ENCODE assay signal across 22 mouse cellular contexts in the genomic region with DNA sequence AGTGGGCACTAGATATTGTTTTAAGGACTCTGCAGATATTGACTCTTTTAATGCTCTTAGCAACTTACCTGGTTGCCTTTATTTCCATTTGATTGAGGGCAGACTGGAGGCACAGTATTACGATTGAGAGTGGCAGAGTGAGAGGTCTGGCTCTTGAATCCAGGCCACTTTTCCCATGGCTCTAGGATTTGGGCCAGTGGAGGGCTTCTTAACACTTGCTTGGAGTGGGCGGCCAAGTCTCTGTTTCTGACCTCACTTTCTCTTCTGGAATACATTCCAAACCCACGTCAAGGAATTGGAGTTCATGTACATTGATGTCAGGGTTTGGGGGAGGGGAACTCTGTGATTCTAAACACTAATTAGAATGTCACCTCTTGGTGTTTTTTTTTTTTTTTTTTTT. TPM values are rescaled to one million over a fixed set of nuclear protein-coding genes. Genes with fewer than 3 reads are reported as not detected.
DNase-seq lines count a peak whose midpoint lies in the region; ATAC-seq and TF ChIP-seq lines count a peak whose summit lies in the region.
"Had no signal": no experiment of that assay in that cellular context is flagged by ENCODE, and none has a peak within 500 bp of the region (broad histone marks: within the 10 kb centered on the region; RNA-seq: fewer than 3 reads in every experiment).

No protein-coding gene starts in this region.

- no peak for TF ChIP-seq POLR2A in cerebellum, adult 2 months (IDR thresholded peaks at IDR 0.05; ENCODE audit: borderline replicate concordance, insufficient read depth, low read length)

- no peak overlapping the region for H3K4me3 ChIP-seq in hindbrain, postnatal 0 days (ENCODE audit: low read length)
- no peak overlapping the region for H3K4me3 ChIP-seq in hindbrain, embryonic 14.5 days (replicated peaks; ENCODE audit: low read length)
- no peak overlapping the region for H3K4me3 ChIP-seq in liver, embryonic 16.5 days (ENCODE audit: low read depth, low read length)
- no peak overlapping the region for H3K4me3 ChIP-seq in cerebellum, adult 2 months (replicated peaks; ENCODE audit: insufficient read depth, low read depth, low read length)
- H3K4me3 ChIP-seq: embryonic facial prominence, embryonic 12.5 days; forebrain, embryonic 13.5 days; hindbrain, embryonic 13.5 days; intestine, embryonic 15.5 days; lung, embryonic 15.5 days; midbrain, embryonic 12.5 days had no signal

- 55% methylated on average over 3 of the region's 3 CpGs for WGBS in hindbrain, postnatal 0 days
- 82% methylated on average over 3 of the region's 3 CpGs for WGBS in hindbrain, embryonic 14.5 days
- 81% methylated on average over 3 of the region's 3 CpGs for WGBS in liver, embryonic 16.5 days (ENCODE audit: insufficient replicate concordance)
- WGBS in cerebellum, adult 2 months = 56% methylated on average over 3 of the region's 3 CpGs

- H3K36me3 ChIP-seq in hindbrain, postnatal 0 days (ENCODE audit: insufficient read depth, low read length) = no peaks in the 10 kb centered on the region
- no peaks in the 10 kb centered on the region for H3K36me3 ChIP-seq in hindbrain, embryonic 14.5 days (replicated peaks; ENCODE audit: control insufficient read depth, insufficient read depth)
- no peaks in the 10 kb centered on the region for H3K36me3 ChIP-seq in liver, embryonic 16.5 days (ENCODE audit: control insufficient read depth, insufficient read depth)
- H3K36me3 ChIP-seq: embryonic facial prominence, embryonic 12.5 days; hindbrain, embryonic 13.5 days; intestine, embryonic 15.5 days; lung, embryonic 15.5 days; midbrain, embryonic 12.5 days had no signal

- H3K4me1 ChIP-seq in hindbrain, postnatal 0 days (ENCODE audit: insufficient read depth, low read length) = no peaks in the 10 kb centered on the region; the same call in 1 of the 2 replicates
- H3K4me1 ChIP-seq in hindbrain, embryonic 14.5 days (replicated peaks; ENCODE audit: control insufficient read depth, insufficient read depth, low read length) = peaks cover 22% of the 10 kb centered on the region
- H3K4me1 ChIP-seq in liver, embryonic 16.5 days (ENCODE audit: control insufficient read depth, low read depth, low read length) = peaks cover 69% of the 10 kb centered on the region
- peaks cover 11% of the 10 kb centered on the region; the same call in 1 of the 2 replicates for H3K4me1 ChIP-seq in cerebellum, adult 2 months (ENCODE audit: control insufficient read depth, insufficient read depth, low read length)

- H3K9ac ChIP-seq in hindbrain, postnatal 0 days (replicated peaks; ENCODE audit: low read length) = no peak overlapping the region
- H3K9ac ChIP-seq in hindbrain, embryonic 14.5 days = no peak overlapping the region
- H3K9ac ChIP-seq in liver, embryonic 16.5 days (ENCODE audit: low read depth, low read length) = no peak overlapping the region
- H3K9ac ChIP-seq: embryonic facial prominence, embryonic 12.5 days; forebrain, embryonic 13.5 days; hindbrain, embryonic 13.5 days; intestine, embryonic 15.5 days; lung, embryonic 15.5 days; midbrain, embryonic 12.5 days had no signal

- H3K27ac ChIP-seq in hindbrain, postnatal 0 days = no peak overlapping the region
- no peak overlapping the region for H3K27ac ChIP-seq in hindbrain, embryonic 14.5 days
- H3K27ac ChIP-seq in liver, embryonic 16.5 days (ENCODE audit: low read length) = no peak overlapping the region
- no peak overlapping the region for H3K27ac ChIP-seq in cerebellum, adult 2 months (ENCODE audit: insufficient read depth, low read length)
- H3K27ac ChIP-seq: embryonic facial prominence, embryonic 12.5 days; forebrain, embryonic 13.5 days; hindbrain, embryonic 13.5 days; intestine, embryonic 15.5 days; lung, embryonic 15.5 days; macrophage; midbrain, embryonic 12.5 days; stomach, postnatal 0 days had no signal

- ATAC-seq in hindbrain, postnatal 0 days = no peak
- no peak for ATAC-seq in hindbrain, embryonic 14.5 days (ENCODE audit: low FRiP score)
- ATAC-seq in liver, embryonic 16.5 days (ENCODE audit: low read depth) = no peak
- ATAC-seq: forebrain, embryonic 13.5 days; intestine, embryonic 15.5 days had no signal

- no peak for DNase-seq in hindbrain, postnatal 0 days (ENCODE audit: low spot score)
- DNase-seq in hindbrain, embryonic 14.5 days (ENCODE audit: low spot score) = no peak
- peak; percentile 2 for DNase-seq in urinary bladder, adult 2 months (ENCODE audit: low spot score)
- DNase-seq in urinary bladder, postnatal 14 days (ENCODE audit: low spot score) = no peak
- DNase-seq in kidney, adult 8-10 months = no peak
- no peak for DNase-seq in cerebellum, adult 2 months
- DNase-seq: adrenal gland, postnatal 10 days; B cell, adult 2 months; cerebellum, postnatal 25 days; gastrocnemius, postnatal 10 days; kidney, adult 9 months; kidney, postnatal 25 days; right cerebral cortex, postnatal 14 days had no signal

- no peaks in the 10 kb centered on the region for H3K27me3 ChIP-seq in hindbrain, postnatal 0 days (ENCODE audit: insufficient read depth, low read length)
- H3K27me3 ChIP-seq in hindbrain, embryonic 14.5 days (ENCODE audit: control insufficient read depth, insufficient read depth, low read length) = no peaks in the 10 kb centered on the region
- no peaks in the 10 kb centered on the region for H3K27me3 ChIP-seq in liver, embryonic 16.5 days (ENCODE audit: control insufficient read depth, insufficient read depth, low read depth, low read length)
- no peaks in the 10 kb centered on the region for H3K27me3 ChIP-seq in cerebellum, adult 2 months (ENCODE audit: control insufficient read depth, insufficient read depth, low read length)
- H3K27me3 ChIP-seq: embryonic facial prominence, embryonic 12.5 days; forebrain, embryonic 13.5 days; hindbrain, embryonic 13.5 days; intestine, embryonic 15.5 days; lung, embryonic 15.5 days had no signal

- no peaks in the 10 kb centered on the region for H3K9me3 ChIP-seq in hindbrain, postnatal 0 days (ENCODE audit: low read length)
- no peaks in the 10 kb centered on the region for H3K9me3 ChIP-seq in hindbrain, embryonic 14.5 days (ENCODE audit: control insufficient read depth, low read length)
- no peaks in the 10 kb centered on the region for H3K9me3 ChIP-seq in liver, embryonic 16.5 days (replicated peaks; ENCODE audit: control insufficient read depth, low read length)
- H3K9me3 ChIP-seq: embryonic facial prominence, embryonic 12.5 days; forebrain, embryonic 13.5 days; hindbrain, embryonic 13.5 days; intestine, embryonic 15.5 days; lung, embryonic 15.5 days; midbrain, embryonic 12.5 days had no signal

- H3K4me2 ChIP-seq in hindbrain, postnatal 0 days (ENCODE audit: low read depth, low read length) = peak overlapping the region; percentile 96; the same call in 1 of the 2 replicates
- no peak overlapping the region for H3K4me2 ChIP-seq in hindbrain, embryonic 14.5 days (replicated peaks)
- peak overlapping the region; percentile 84; the same call in 1 of the 2 replicates for H3K4me2 ChIP-seq in liver, embryonic 16.5 days (ENCODE audit: low read depth, low read length)
- H3K4me2 ChIP-seq: embryonic facial prominence, embryonic 12.5 days; forebrain, embryonic 13.5 days; hindbrain, embryonic 13.5 days; intestine, embryonic 15.5 days; lung, embryonic 15.5 days; midbrain, embryonic 12.5 days had no signal

- no peak for TF ChIP-seq CTCF in hindbrain, postnatal 0 days (IDR thresholded peaks at IDR 0.05; ENCODE audit: low read depth)
- TF ChIP-seq CTCF in cerebellum, adult 2 months (IDR thresholded peaks at IDR 0.05; ENCODE audit: borderline replicate concordance, insufficient read depth, low read depth, low read length) = no peak

RNA-seq across cellular contexts. Expression of gene Smox, which starts 4.0 kb away (rescaled TPM):
- total RNA-seq in hindbrain, postnatal 0 days (2014; rRNA removed) = 214 and 230 TPM in 2 replicates
- polyA plus RNA-seq in hindbrain, postnatal 0 days (2015; fragmentation: Nextera tagmentation; extraction: Ambion mirVana) = 94.2 and 103 TPM in 2 replicates
- 29.2 and 34.7 TPM in 2 replicates for polyA plus RNA-seq in hindbrain, embryonic 14.5 days (2014; fragmentation: Nextera tagmentation; extraction: Ambion mirVana)
- 16.7 and 18.4 TPM in 2 replicates for polyA plus RNA-seq in urinary bladder, adult 2 months (2012; rRNA removed)
- 85.1 and 89.1 TPM in 2 replicates for polyA plus RNA-seq in liver, embryonic 16.5 days (2015; fragmentation: Nextera tagmentation; extraction: Ambion mirVana)
- 93.0 and 93.4 TPM in 2 replicates for polyA plus RNA-seq in cerebellum, adult 2 months (2012; rRNA removed)
